Mouse (Mus musculus): Measurements from ENCODE around the gene Sco2.

Gene Sco2

GRCm38 (mm10) chr15:89373027-89373761 is 452 bp downstream of the Sco2 start:
- CTCF ChIA-PET, result interaction anchor here (0.5 to 1.1 kb wide), 4 partner anchors 15 to 181 kb away, joined by 3 to 13 read pairs (median 4); no protein-coding TSS in a partner anchor

- CTCF ChIA-PET, result interaction anchor here (0.5 kb wide), 1 partner anchor 104 kb away, joined by 4 read pairs; no protein-coding TSS in a partner anchor
These were observed 1.1 kb downstream of the Sco2 start for GRCm38 (mm10) chr15:89372536-89372935.

GRCm38 (mm10) chr15:89372068-89372467 is 1.6 kb downstream of the Sco2 start:
- CTCF ChIA-PET, result interaction anchor here (0.6 kb wide), 1 partner anchor 212 kb away, joined by 4 read pairs; no protein-coding TSS in a partner anchor

GRCm38 (mm10) chr15:89365141-89365551 is 8.5 kb downstream of the Sco2 start:
- CTCF ChIA-PET, result no interaction called here

- CTCF ChIA-PET, result no interaction called here
These were observed 10.6 kb downstream of the Sco2 start for GRCm38 (mm10) chr15:89363051-89363450.

GRCm38 (mm10) chr15:89358784-89359183 is 14.9 kb downstream of the Sco2 start:
- CTCF ChIA-PET, result interaction anchor here (0.7 kb wide), 1 partner anchor 367 kb away, joined by 3 read pairs; no protein-coding TSS in a partner anchor

- CTCF ChIA-PET, result no interaction called here
These were observed 17.3 kb downstream of the Sco2 start for GRCm38 (mm10) chr15:89356372-89356771.

- CTCF ChIA-PET, result interaction anchor here (1.0 kb wide), 1 partner anchor 225 kb away, joined by 4 read pairs; no protein-coding TSS in a partner anchor
These were observed 18.1 kb downstream of the Sco2 start, which contains the start of the genes Lmf2 and Ncaph2 for GRCm38 (mm10) chr15:89355241-89356187. Gene Lmf2 (minus strand): TSS chr15:89355659. Gene Ncaph2 (plus strand): TSS chr15:89355719.

GRCm38 (mm10) chr15:89354455-89354854 is 19.2 kb downstream of the Sco2 start:
- CTCF ChIA-PET, result no interaction called here

- CTCF ChIA-PET, result no interaction called here
These were observed 19.8 kb downstream of the Sco2 start for GRCm38 (mm10) chr15:89353837-89354236.

GRCm38 (mm10) chr15:89352795-89353194 is 20.9 kb downstream of the Sco2 start:
- CTCF ChIA-PET, result interaction anchor here (0.6 kb wide), 1 partner anchor 9 kb away, joined by 3 read pairs; no protein-coding TSS in a partner anchor

GRCm38 (mm10) chr15:89352054-89352453 is 21.6 kb downstream of the Sco2 start:
- CTCF ChIA-PET, result interaction anchor here (0.6 kb wide), 1 partner anchor 10 kb away, joined by 3 read pairs; no protein-coding TSS in a partner anchor

- CTCF ChIA-PET, result no interaction called here
These were observed 22.3 kb downstream of the Sco2 start for GRCm38 (mm10) chr15:89351302-89351701.

- CTCF ChIA-PET, result no interaction called here
These were observed 23.2 kb downstream of the Sco2 start for GRCm38 (mm10) chr15:89350447-89350846.

- CTCF ChIA-PET, result no interaction called here
These were observed 30.3 kb downstream of the Sco2 start for GRCm38 (mm10) chr15:89343325-89343724.

GRCm38 (mm10) chr15:89341678-89342077 is 32.0 kb downstream of the Sco2 start:
- CTCF ChIA-PET, result interaction anchor here (0.6 kb wide), 1 partner anchor 23 kb away, joined by 4 read pairs; no protein-coding TSS in a partner anchor

GRCm38 (mm10) chr15:89340136-89340535 is 33.5 kb downstream of the Sco2 start:
- CTCF ChIA-PET, result no interaction called here

- CTCF ChIA-PET, result interaction anchor here (0.6 to 0.7 kb wide), 2 partner anchors 16 to 122 kb away, joined by 3 read pairs; no protein-coding TSS in a partner anchor
These were observed 34.0 kb downstream of the Sco2 start for GRCm38 (mm10) chr15:89339696-89340095.

- CTCF ChIA-PET, result no interaction called here
These were observed 37.2 kb downstream of the Sco2 start for GRCm38 (mm10) chr15:89336422-89336821.

GRCm38 (mm10) chr15:89334774-89335537 is 38.7 kb downstream of the Sco2 start:
- CTCF ChIA-PET, result no interaction called here

GRCm38 (mm10) chr15:89334271-89334670 is 39.4 kb downstream of the Sco2 start, which contains the start of gene Miox:
Gene Miox (plus strand): TSS chr15:89334398.
- CTCF ChIA-PET, result no interaction called here

Measured in spleen, embryonic (tissue).